Mouse (Mus musculus): ENCODE results near the gene Car9.
A peak's percentile ranks its signal among the peaks of the same experiment; 100 is the strongest.

Car9 gene

DNA sequence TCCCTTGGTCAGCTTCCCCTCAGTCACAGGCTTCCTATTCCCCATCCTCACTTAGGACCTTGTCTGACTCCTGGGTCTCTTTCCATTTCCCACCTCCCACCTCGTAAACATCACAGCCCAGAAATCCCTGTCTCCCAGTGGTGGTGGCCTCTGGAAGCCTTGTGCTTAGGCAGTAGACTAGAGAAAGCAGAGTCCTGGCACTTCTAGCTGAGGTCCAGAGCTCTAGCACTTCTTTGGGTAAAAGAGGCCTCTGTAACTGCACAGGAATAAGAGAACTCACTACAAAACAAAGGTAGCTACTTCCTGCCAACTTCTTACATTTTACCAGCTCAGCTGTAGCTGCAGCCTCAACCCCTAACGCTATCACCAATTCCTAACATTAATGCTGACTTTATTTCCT is 54.2 kb downstream of the Car9 start:
- no peak for ATAC-seq (ENCODE audit: insufficient number of reproducible peaks, low FRiP score, low TSS enrichment)

GRCm38 (mm10) chr4:43561436-43561996 is 54.8 kb downstream of the Car9 start:
- peak; percentile 13; the same call in 1 of the 2 replicates for ATAC-seq (ENCODE audit: insufficient number of reproducible peaks, low FRiP score, low TSS enrichment)

DNA sequence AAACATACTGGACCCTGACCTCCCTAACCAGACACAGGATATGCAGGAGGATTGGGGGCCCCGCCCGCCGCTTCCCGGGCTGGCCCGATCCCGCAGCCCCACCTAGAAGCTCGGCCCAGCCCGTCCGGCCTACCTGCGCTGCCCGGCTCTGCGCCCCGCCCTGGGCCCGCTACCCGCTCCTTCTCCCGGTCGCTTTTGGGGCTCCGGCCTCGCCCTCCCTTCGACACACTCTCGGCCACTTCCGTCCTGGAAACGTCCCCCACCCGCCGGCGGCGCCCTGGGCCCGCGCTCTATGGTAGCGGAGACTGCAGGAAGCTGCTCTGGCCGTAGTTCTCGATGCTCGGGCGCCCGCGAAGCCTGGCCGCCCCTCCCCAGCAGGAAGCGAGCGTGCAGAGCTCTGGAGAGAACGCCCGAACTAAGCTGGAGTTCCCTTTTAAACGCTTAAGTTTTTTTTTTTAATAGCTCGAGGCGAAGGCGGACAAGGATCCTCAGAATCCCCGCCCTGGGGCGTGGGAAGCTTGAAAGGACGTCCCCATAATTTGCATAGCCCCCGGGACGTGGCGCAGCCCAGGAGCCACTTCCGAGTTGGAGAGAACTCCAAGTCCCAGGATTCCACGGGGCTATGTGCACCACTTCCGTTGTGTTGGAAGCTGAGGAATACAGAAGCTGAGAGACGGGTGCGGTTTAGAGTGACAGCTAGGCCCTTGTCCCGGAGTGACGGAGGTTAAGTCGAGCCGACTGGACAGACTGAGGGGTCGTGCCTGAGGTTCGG is 55.4 kb downstream of the Car9 start, which contains the start of the genes Creb3 and Tln1:
TSS of gene Creb3 (plus strand) at position 336 of the 772 bp plus-strand sequence.
TSS of gene Tln1 (minus strand) at position 695 of the 772 bp plus-strand sequence.
- peak; percentile 91 for ATAC-seq (ENCODE audit: insufficient number of reproducible peaks, low FRiP score, low TSS enrichment)

DNA sequence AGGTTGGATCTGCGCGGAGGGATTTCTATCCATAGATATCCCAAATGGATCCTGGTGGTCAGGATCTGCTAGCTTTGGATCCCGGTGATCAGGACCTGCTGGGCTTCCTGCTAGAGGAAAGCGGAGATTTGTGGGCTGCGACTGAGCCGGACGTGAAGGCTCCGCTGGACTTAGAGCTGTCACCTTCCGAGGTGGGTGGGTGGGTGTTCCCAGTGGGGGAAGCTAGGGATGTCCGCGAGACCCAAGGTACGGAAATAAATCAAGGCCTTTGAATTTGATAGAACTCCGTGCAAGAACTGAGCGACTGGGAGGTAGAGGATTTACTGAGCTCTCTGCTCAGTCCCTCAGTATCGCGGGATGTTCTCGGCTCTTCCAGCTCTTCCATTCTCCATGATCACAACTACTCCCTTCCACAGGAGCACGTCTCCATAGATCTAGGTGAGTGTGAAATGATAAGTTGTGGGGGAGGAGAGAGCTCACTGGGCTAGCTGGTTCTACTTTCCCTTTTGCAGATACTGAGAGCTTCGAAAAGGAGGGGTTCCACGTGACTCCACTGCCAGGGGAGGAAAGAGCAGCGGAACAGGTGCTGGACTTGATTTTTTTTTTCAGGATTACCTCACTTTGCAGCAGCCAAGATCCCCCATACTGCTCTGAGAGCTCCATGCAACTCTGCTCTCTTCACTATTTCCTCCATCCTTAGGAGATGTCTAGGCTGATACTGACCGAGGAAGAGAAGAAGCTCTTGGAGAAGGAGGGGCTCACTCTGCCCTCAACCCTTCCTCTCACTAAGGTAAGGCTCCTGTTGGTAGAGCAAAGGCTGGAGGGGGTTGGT is 56.2 kb downstream of the Car9 start:
- ATAC-seq (ENCODE audit: insufficient number of reproducible peaks, low FRiP score, low TSS enrichment) = peak; percentile 9; the same call in 1 of the 2 replicates

Measured in cerebellum, adult (tissue).